Mouse (Mus musculus): ENCODE measurements around the gene Myh14.

GRCm38 (mm10) chr7:44604139-44604606 lies 66.5 kb downstream of the Myh14 start:
- TF ChIP-seq GATA1 (IDR thresholded peaks at IDR 0.05; ENCODE audit: low read length) (no peak), TAL1 (IDR thresholded peaks at IDR 0.05; ENCODE audit: low read length) (no peak)
